Mouse (Mus musculus) midbrain, embryonic 10.5 days (tissue): ENCODE data around the gene Erf. TPM values are rescaled to one million over a fixed set of nuclear protein-coding genes. Genes with fewer than 3 reads are reported as not detected.

Experiments
- DNase-seq: peaks from one replicate; pipeline ENCODE4 v3.0.0-alpha.2; 2017; ENCODE audit warnings: low spot score
- H3K27ac ChIP-seq: fragments of 300-500 bp; sonication (generic); replicated peaks from 2 replicates; pipeline ENCODE4 v1.5.1; 2016; ENCODE audit warnings: mild to moderate bottlenecking
- H3K27me3 ChIP-seq: fragments of 300-500 bp; sonication (generic); 2 replicates; pipeline ENCODE4 v1.6.1; 2016; ENCODE audit warnings: low read depth, mild to moderate bottlenecking; ENCODE audit not compliant: poor library complexity, severe bottlenecking
- H3K36me3 ChIP-seq: fragments of 300-500 bp; sonication (generic); 2 replicates; pipeline ENCODE4 v1.6.1; 2016; ENCODE audit warnings: mild to moderate bottlenecking, moderate library complexity
- H3K4me1 ChIP-seq: fragments of 300-500 bp; sonication (generic); 2 replicates; pipeline ENCODE4 v1.6.1; 2016
- H3K4me3 ChIP-seq: fragments of 300-500 bp; sonication (generic); 2 replicates; pipeline ENCODE4 v1.5.1; 2016; ENCODE audit warnings: mild to moderate bottlenecking, moderate library complexity
- H3K9me3 ChIP-seq: fragments of 300-500 bp; sonication (generic); replicated peaks from 2 replicates; pipeline ENCODE4 v1.6.1; 2016; ENCODE audit warnings: mild to moderate bottlenecking
- WGBS: fragments of 180-500 bp; shearing (Covaris S2); methylation state at CpG from one replicate; pipeline ENCODE4 v1.1.7; 2016; 5-methylcytosine and 5-hydroxymethylcytosine counted together
- microRNA-seq: library from miRNA; unstranded; fragments of <30 nt; microRNA quantifications from one replicate; pipeline ENCODE4, GENCODE M21; 2017
- polyA plus RNA-seq: library from polyadenylated mRNA; unstranded; fragments of >200 nt; fragmentation: Nextera tagmentation; extraction: Ambion mirVana; gene quantifications from 2 replicates; pipeline ENCODE4 v1.2.1, GENCODE M21; 2016

Erf gene
- polyA plus RNA-seq, 1 experiment from 2014 or later = 7.3 TPM

- Histone ChIP-seq H3K27me3 (no peaks in the 10 kb centered on the region), H3K27ac (no peak overlapping the region), H3K9me3 (no peaks in the 10 kb centered on the region), H3K4me1 (no peaks in the 10 kb centered on the region), H3K36me3 (peaks cover 6% of the 10 kb centered on the region), H3K4me3 (no peak overlapping the region)
- WGBS = 81% methylated on average over 10 of the region's 10 CpGs
- DNase-seq = no peak
Measured at GRCm38 (mm10) chr7:25197384-25198018, 53.1 kb downstream of the Erf start.

- WGBS = 92% methylated on average over 9 of the region's 9 CpGs
- Histone ChIP-seq H3K9me3 (no peaks in the 10 kb centered on the region), H3K4me1 (no peaks in the 10 kb centered on the region), H3K36me3 (no peaks in the 10 kb centered on the region), H3K27me3 (no peaks in the 10 kb centered on the region), H3K27ac (no peak overlapping the region), H3K4me3 (no peak overlapping the region)
- DNase-seq = no peak
Measured at GRCm38 (mm10) chr7:25196107-25196506, 54.5 kb downstream of the Erf start.

GRCm38 (mm10) chr7:25195148-25195547 is 55.4 kb downstream of the Erf start:
- Histone ChIP-seq H3K9me3 (no peaks in the 10 kb centered on the region), H3K36me3 (no peaks in the 10 kb centered on the region), H3K4me3 (no peak overlapping the region), H3K4me1 (no peaks in the 10 kb centered on the region), H3K27me3 (no peaks in the 10 kb centered on the region), H3K27ac (no peak overlapping the region)
- 78% methylated on average over 3 of the region's 3 CpGs for WGBS
- DNase-seq = no peak

Small RNA genes within 50 kb of the gene (microRNA-seq; reads per million reads assigned to microRNA genes)
- not detected for gene Mir7048

Other genes starting within 250 kb of the Erf start
- gene Atp1a3, start 244.8 kb downstream of the Erf start, polyA plus RNA-seq = 11.1 and 27.0 TPM in 2 replicates
- gene Grik5, start 178.4 kb downstream of the Erf start, polyA plus RNA-seq = 5.4 and 7.5 TPM in 2 replicates
- 44.4 and 45.3 TPM in 2 replicates for gene Zfp574, start 178.2 kb downstream of the Erf start, polyA plus RNA-seq
- 13.6 and 26.5 TPM in 2 replicates for gene Pou2f2, start 71.0 kb downstream of the Erf start, polyA plus RNA-seq
- gene Dedd2, start 30.1 kb downstream of the Erf start, polyA plus RNA-seq = 8.4 TPM in 2 replicates
- gene Zfp526, start 29.3 kb downstream of the Erf start, polyA plus RNA-seq = 2.7 and 2.8 TPM in 2 replicates
- gene Gsk3a, start 12.9 kb downstream of the Erf start, polyA plus RNA-seq = 9.3 and 10.5 TPM in 2 replicates
- gene Cic, start 16.9 kb upstream of the Erf start, polyA plus RNA-seq = 18.5 and 21.7 TPM in 2 replicates
- gene Pafah1b3, start 47.2 kb upstream of the Erf start, polyA plus RNA-seq = 293 and 325 TPM in 2 replicates
- 1.1 and 1.4 TPM in 2 replicates for gene Prr19, start 50.6 kb upstream of the Erf start, polyA plus RNA-seq
- gene Tmem145, start 55.3 kb upstream of the Erf start, polyA plus RNA-seq = 2.1 and 5.1 TPM in 2 replicates
- gene Megf8, start 66.4 kb upstream of the Erf start, polyA plus RNA-seq = 13.9 and 14.9 TPM in 2 replicates
- gene Cnfn, start 119.0 kb upstream of the Erf start, polyA plus RNA-seq = not detected in 2 replicates
- gene Lipe, start 147.9 kb upstream of the Erf start, polyA plus RNA-seq = 4.7 and 7.0 TPM in 2 replicates
- gene Cxcl17, start 162.1 kb upstream of the Erf start, polyA plus RNA-seq = 0.31 and 0.37 TPM in 2 replicates
- 0.53 and 0.61 TPM in 2 replicates for gene Ceacam1, start 226.8 kb upstream of the Erf start, polyA plus RNA-seq